17 mouse cellular contexts compared by ENCODE assay signal in the genomic region with DNA sequence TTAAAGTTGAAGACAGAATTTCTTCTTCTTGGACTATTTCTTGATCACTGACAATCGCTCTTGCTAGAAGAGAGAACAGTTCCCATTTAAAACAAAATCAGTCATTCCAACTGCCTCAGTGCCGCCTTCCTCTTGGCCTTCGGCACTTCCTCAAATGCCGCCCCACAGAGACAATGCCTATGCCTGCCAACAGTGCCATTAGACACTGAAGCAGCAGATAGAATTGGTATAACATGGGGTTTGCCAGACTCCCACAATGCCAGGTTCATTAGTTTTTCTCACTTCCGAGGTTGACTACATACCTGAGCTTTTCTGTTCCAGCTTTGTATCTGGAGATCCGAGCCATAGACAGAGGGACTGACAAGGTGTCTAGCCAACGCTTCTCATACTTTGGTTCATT.
DNase-seq lines count a peak whose midpoint lies in the region; ATAC-seq lines count a peak whose summit lies in the region.
"Had no signal": no experiment of that assay in that cellular context is flagged by ENCODE, and none has a peak within 500 bp of the region (broad histone marks: within the 10 kb centered on the region; RNA-seq: fewer than 3 reads in every experiment).

No protein-coding gene starts in this region.

- intact Hi-C loops in heart, postnatal 14 days (cut with DNase I): no loop called here

- no peaks in the 10 kb centered on the region for H3K27me3 ChIP-seq in heart, embryonic 10.5 days (ENCODE audit: insufficient read depth, poor library complexity, severe bottlenecking)
- H3K27me3 ChIP-seq: embryonic facial prominence, embryonic 15.5 days; forebrain, embryonic 15.5 days; intestine, embryonic 15.5 days had no signal

- no peaks in the 10 kb centered on the region for H3K4me1 ChIP-seq in heart, embryonic 10.5 days
- H3K4me1 ChIP-seq: embryonic facial prominence, embryonic 15.5 days; forebrain, embryonic 15.5 days; hindbrain, embryonic 10.5 days; intestine, embryonic 15.5 days had no signal

- no peaks in the 10 kb centered on the region for H3K36me3 ChIP-seq in heart, embryonic 10.5 days
- H3K36me3 ChIP-seq: embryonic facial prominence, embryonic 15.5 days; forebrain, embryonic 15.5 days; hindbrain, embryonic 10.5 days; intestine, embryonic 15.5 days had no signal

- H3K27ac ChIP-seq in heart, embryonic 10.5 days: no peak overlapping the region
- H3K27ac ChIP-seq: embryonic facial prominence, embryonic 15.5 days; forebrain, embryonic 15.5 days; hindbrain, embryonic 10.5 days; hindbrain, embryonic 14.5 days; intestine, embryonic 15.5 days had no signal

- no peaks in the 10 kb centered on the region for H3K9me3 ChIP-seq in heart, embryonic 10.5 days
- H3K9me3 ChIP-seq: embryonic facial prominence, embryonic 15.5 days; forebrain, embryonic 15.5 days; hindbrain, embryonic 10.5 days; intestine, embryonic 15.5 days had no signal

- peak; percentile 45 to 76 for DNase-seq in cerebellum, postnatal 14 days
- no peak for DNase-seq in cerebellum, adult 18-20 months
- peak; percentile 39 for DNase-seq in heart, embryonic 10.5 days (ENCODE audit: low spot score)
- DNase-seq in heart, postnatal 14 days: no peak
- DNase-seq in liver: no peak
- no peak for DNase-seq in thymus, postnatal 4 days
- DNase-seq: adrenal gland, adult 2 months; adrenal gland, postnatal 25 days; heart, postnatal 10 days; kidney, adult 18-20 months had no signal

- peak; percentile 58 to 60; a peak in 3 of 4 replicates for ATAC-seq in hematopoietic stem cell, adult 5-6 weeks (replicated peaks in 1 of 2; ENCODE audit: insufficient read depth in 1 of 2, low FRiP score in 2 of 2, low TSS enrichment in 1 of 2, low read depth in 1 of 2, poor library complexity in 2 of 2, severe bottlenecking in 2 of 2)
- ATAC-seq: forebrain, embryonic 15.5 days; intestine, embryonic 15.5 days had no signal

- WGBS in heart, embryonic 10.5 days: 85% methylated on average over 7 of the region's 7 CpGs

- no peak overlapping the region for H3K4me3 ChIP-seq in heart, embryonic 10.5 days
- H3K4me3 ChIP-seq: embryonic facial prominence, embryonic 15.5 days; erythroblast, embryonic 14.5 days; forebrain, embryonic 15.5 days; hindbrain, embryonic 10.5 days; intestine, embryonic 15.5 days had no signal

Comparison
In these comparisons a context has a peak if more than half of its experiments do, and no peak if none do; other contexts are left out.
1. DNase-seq: peak in cerebellum, postnatal 14 days (2 of 2) and heart, embryonic 10.5 days (single experiment); none in cerebellum, adult 18-20 months (0 of 2), heart, postnatal 14 days (0 of 2), liver (single experiment) and thymus, postnatal 4 days (single experiment).